Mouse (Mus musculus): ENCODE measurements at regions not wholly inside any gene's neighbourhood (a gene's known extent, or its start where the extent isn't known, plus 50 kb on each side); places are given as distances from the start of the nearest gene placed in this dataset.

GRCm38 (mm10) chr11:38618707-38619106 lies 1382.9 kb upstream of the Tenm2 start:
- no peak for DNase-seq

- peak; percentile 24 to 47 for DNase-seq
Observed at GRCm38 (mm10) chr11:38600971-38601370, 1365.2 kb upstream of the Tenm2 start.

DNA sequence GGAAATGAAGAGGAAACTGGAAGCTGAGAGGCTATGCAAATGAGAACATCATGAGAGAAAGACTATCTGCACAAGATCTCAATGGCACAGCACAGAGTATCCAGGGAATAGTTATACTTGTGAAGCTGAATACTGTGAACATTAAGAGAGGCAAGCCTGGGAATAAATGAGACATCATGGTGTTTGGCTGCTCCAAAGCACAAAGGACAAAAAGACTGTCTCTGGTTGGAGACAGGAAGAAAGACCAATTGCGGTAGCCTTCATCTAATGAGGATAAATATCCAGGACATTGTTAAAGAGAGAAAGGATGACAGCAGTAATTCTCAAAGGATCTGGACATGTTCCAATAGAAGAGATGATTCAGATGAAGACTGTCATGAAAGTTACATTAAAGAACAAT lies 1332.8 kb upstream of the Tenm2 start:
- no peak for DNase-seq

DNA sequence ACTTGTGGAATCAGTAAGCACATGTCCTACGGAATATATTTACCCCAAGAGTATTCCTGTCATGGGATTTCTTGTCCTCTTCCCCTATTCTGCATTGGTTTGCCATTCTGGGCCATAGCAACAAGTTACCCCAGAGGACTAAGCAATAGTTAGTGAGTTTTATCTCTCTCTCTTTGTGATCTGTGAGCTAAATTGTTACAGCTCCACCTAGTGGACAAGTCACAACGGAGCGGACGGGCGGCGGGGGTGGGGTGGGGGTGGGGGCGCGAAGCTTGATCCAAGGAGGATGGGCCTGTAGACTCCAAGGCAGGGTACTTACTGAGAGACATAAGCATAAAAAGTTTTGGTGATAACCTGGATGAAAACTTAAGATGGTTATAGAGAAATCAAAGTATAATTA lies 1308.1 kb upstream of the Tenm2 start:
- peak in 1 of 2 experiments; percentile 14 for DNase-seq

DNA sequence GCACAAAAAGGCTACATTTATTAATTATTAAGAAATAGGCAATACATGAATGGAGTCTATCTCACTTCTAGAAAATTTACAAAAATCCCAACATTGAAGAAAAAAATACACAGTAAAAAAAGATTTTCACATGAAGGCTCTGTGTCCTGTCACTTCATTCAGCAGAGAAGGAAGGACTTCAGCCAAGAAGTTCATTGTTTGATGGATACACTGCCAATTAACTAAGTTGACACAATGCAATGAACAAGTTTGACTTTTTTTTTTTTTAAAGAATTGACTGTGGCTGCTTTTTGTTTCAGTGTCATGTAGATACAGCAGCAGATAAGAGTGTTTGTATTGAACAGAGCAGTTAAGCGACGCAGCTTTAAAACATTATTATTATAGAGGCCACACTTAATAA lies 1304.3 kb upstream of the Tenm2 start:
- no peak for DNase-seq

DNA sequence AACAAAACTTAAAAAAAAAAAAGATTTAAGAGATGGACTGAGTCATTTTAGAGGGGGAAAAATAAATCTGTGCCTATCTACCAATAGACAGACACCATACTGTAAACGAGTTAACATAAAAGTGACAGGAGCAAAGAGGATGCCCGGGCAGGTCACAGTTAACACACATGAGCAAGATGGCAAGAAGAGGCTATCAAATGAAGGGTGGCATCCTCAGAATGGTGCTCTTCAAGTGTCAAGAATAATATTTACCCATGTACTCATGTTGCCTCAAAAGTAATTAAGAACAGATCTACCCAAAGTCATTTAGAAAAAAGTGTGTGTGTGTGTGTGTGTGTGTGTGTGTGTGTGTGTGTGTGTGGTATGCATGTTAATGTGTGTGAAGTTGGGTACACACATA lies 1296.5 kb upstream of the Tenm2 start:
- DNase-seq, result no peak

DNA sequence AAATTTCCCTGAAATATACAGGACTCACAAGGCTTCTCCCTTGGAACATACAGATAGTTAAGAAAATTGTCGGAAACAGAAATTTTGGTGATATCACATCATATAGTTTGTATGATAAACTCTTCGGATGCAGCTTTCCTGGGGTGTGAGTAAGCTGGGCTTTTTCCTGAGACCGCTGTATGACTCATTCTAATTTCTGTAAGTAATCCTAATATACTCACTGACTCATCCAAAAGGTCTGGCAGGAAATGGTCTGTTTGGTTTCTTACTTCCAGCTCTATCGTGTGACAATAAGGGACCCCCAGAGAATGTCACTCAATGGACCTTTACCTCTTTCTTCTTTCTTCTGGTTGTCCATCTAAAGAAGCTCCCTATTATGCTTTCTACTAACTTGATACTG lies 1273.9 kb upstream of the Tenm2 start:
- no peak for DNase-seq

- no peak for DNase-seq
Observed at GRCm38 (mm10) chr11:38464239-38464596, 1228.5 kb upstream of the Tenm2 start.

- no peak for DNase-seq
Observed at GRCm38 (mm10) chr11:38463568-38464238, 1227.9 kb upstream of the Tenm2 start.

GRCm38 (mm10) chr11:38443291-38443690 lies 1207.5 kb upstream of the Tenm2 start:
- no peak for DNase-seq

- no peak for DNase-seq
Observed at GRCm38 (mm10) chr11:38410302-38410701, 1174.5 kb upstream of the Tenm2 start.

DNA sequence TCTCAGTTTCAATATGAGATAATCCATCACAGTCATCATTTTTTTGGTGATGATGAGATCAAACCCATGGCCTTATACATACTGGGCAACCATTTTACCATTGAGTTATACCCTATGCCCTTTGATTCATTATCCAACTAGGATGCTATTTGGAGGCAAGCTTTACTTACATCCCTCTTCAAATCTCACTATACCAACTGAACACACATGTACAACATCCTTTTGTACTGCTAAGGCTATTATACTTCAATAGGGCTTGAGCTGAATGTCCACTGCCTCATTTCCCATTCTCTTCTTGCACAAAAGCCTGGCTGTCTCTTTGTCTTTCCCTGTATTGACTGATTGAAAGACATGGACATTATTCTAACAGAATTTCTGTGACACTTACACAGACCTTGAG lies 1162.0 kb upstream of the Tenm2 start:
- no peak for DNase-seq

DNA sequence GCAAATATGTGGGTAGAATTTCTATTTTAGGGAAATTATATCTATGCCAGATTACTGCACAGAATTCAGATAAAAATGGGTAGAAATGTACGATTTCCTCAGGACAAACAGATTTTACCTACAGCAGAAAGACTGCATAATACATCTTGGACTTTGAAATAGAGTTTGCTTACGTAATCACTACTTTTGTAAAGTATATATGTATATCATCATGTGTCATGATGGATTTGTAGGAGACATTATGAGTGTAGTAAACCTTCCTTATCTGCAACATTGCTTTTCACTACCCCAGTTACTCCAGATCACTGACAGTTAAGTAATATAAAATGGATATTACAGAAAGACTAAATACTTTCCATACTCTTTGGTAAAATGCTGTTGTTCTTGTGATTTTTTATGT lies 1151.2 kb upstream of the Tenm2 start:
- DNase-seq, result no peak

- no peak for DNase-seq
Observed at GRCm38 (mm10) chr11:38346442-38346841, 1110.7 kb upstream of the Tenm2 start.

GRCm38 (mm10) chr11:38335411-38335810 lies 1099.6 kb upstream of the Tenm2 start:
- DNase-seq, result no peak

GRCm38 (mm10) chr11:38297693-38298092 lies 1061.9 kb upstream of the Tenm2 start:
- no peak for DNase-seq

- no peak for DNase-seq
Observed at GRCm38 (mm10) chr11:38291289-38291688, 1055.5 kb upstream of the Tenm2 start.

GRCm38 (mm10) chr11:38280961-38281360 lies 1045.2 kb upstream of the Tenm2 start:
- no peak for DNase-seq

All from cerebellum, postnatal 25 days (tissue).